Mouse (Mus musculus) neural tube, embryonic 11.5 days (tissue): ENCODE measurements around the gene Cggbp1. TPM values are rescaled to one million over a fixed set of nuclear protein-coding genes. Genes with fewer than 3 reads are reported as not detected.

Experiments
- ATAC-seq: fragments of 200-750 bp; cut with Nextera tagmentation; 2 replicates; pipeline ENCODE4 v1.8.0; 2017; ENCODE audit warnings: moderate number of reproducible peaks, mild to moderate bottlenecking, moderate TSS enrichment, moderate library complexity; ENCODE audit not compliant: insufficient read depth, low FRiP score, low TSS enrichment
- DNase-seq: peaks from one replicate; pipeline ENCODE4 v3.0.0-alpha.2; 2015; ENCODE audit warnings: low spot score
- H3K27ac ChIP-seq: fragments of 300-500 bp; sonication (generic); 2 replicates; pipeline ENCODE4 v1.5.1; 2014; ENCODE audit warnings: low read depth, mild to moderate bottlenecking, low read length
- H3K27me3 ChIP-seq: fragments of 300-500 bp; sonication (generic); 2 replicates; pipeline ENCODE4 v1.6.1; 2014; ENCODE audit warnings: mild to moderate bottlenecking, low read length, mixed read lengths; ENCODE audit not compliant: control insufficient read depth, insufficient read depth
- H3K36me3 ChIP-seq: fragments of 300-500 bp; sonication (generic); 2 replicates; pipeline ENCODE4 v1.6.1; 2014; ENCODE audit warnings: mild to moderate bottlenecking, low read length, moderate library complexity, mixed read lengths; ENCODE audit not compliant: control insufficient read depth, insufficient read depth
- H3K4me1 ChIP-seq: fragments of 300-500 bp; sonication (generic); 2 replicates; pipeline ENCODE4 v1.6.1; 2014; ENCODE audit warnings: low read length, mixed read lengths; ENCODE audit not compliant: control insufficient read depth, insufficient read depth
- H3K4me2 ChIP-seq: fragments of 300-500 bp; sonication (generic); 2 replicates; pipeline ENCODE4 v1.6.1; 2014; ENCODE audit warnings: low read depth, mild to moderate bottlenecking, moderate library complexity
- H3K4me3 ChIP-seq: fragments of 300-500 bp; sonication (generic); 2 replicates; pipeline ENCODE4 v1.5.1; 2014; ENCODE audit warnings: low read depth, low read length
- H3K9ac ChIP-seq: fragments of 300-500 bp; sonication (generic); 2 replicates; pipeline ENCODE4 v1.6.1; 2014; ENCODE audit warnings: mild to moderate bottlenecking, low read length
- H3K9me3 ChIP-seq: fragments of 300-500 bp; sonication (generic); 2 replicates; pipeline ENCODE4 v1.6.1; 2016; ENCODE audit warnings: low read length; ENCODE audit not compliant: control insufficient read depth
- WGBS: fragments of 180-500 bp; shearing (Covaris S2); extraction: QIAGEN DNeasy Blood & Tissue Kit; methylation state at CpG from one replicate; pipeline ENCODE4 v1.1.7; 2014; 5-methylcytosine and 5-hydroxymethylcytosine counted together
- polyA plus RNA-seq: library from polyadenylated mRNA; unstranded; fragments of >200 nt; fragmentation: Nextera tagmentation; extraction: Ambion mirVana; gene quantifications from 2 replicates; pipeline ENCODE4 v1.2.1, GENCODE M21; 2014

Gene Cggbp1
- polyA plus RNA-seq, 1 experiment from 2014 or later: 126 TPM

- H3K36me3 ChIP-seq: no peaks in the 10 kb centered on the region
- no peaks in the 10 kb centered on the region for H3K4me1 ChIP-seq
- ATAC-seq (no peak), DNase-seq (no peak)
- 83% methylated on average over 4 of the region's 4 CpGs for WGBS
- no peak overlapping the region for H3K4me3 ChIP-seq
- H3K9me3 ChIP-seq: no peaks in the 10 kb centered on the region
- no peak overlapping the region for H3K9ac ChIP-seq
- no peak overlapping the region for H3K4me2 ChIP-seq
- no peaks in the 10 kb centered on the region for H3K27me3 ChIP-seq
- no peak overlapping the region for H3K27ac ChIP-seq
Observed at GRCm38 (mm10) chr16:64876631-64877265, 25.0 kb downstream of the Cggbp1 start.

DNA sequence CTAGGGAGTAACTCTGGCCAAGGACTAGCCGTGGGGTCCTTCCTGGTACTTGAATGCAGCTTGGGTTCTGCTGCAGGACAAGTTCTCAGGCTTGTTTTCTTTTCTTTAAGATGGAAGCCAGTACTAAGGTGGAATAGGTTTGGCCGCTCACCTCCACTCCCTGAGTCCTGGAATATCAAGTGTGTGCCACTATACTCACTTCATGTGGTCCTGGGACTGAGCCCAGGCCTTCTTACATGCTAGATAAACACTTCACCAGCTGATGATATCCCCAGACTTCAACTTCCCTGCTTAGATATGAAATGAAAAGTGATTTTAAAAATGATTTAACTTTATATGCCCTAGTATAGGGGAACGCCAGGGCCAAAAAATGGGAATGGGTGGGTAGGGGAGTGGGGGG lies 25.5 kb downstream of the Cggbp1 start:
- H3K9ac ChIP-seq: no peak overlapping the region
- no peak overlapping the region for H3K27ac ChIP-seq
- DNase-seq (no peak), ATAC-seq (no peak)
- no peak overlapping the region for H3K4me2 ChIP-seq
- no peak overlapping the region for H3K4me3 ChIP-seq
- no peaks in the 10 kb centered on the region for H3K4me1 ChIP-seq
- H3K27me3 ChIP-seq: no peaks in the 10 kb centered on the region
- H3K9me3 ChIP-seq: no peaks in the 10 kb centered on the region
- 88% methylated on average over 3 of the region's 3 CpGs for WGBS
- no peaks in the 10 kb centered on the region for H3K36me3 ChIP-seq

DNA sequence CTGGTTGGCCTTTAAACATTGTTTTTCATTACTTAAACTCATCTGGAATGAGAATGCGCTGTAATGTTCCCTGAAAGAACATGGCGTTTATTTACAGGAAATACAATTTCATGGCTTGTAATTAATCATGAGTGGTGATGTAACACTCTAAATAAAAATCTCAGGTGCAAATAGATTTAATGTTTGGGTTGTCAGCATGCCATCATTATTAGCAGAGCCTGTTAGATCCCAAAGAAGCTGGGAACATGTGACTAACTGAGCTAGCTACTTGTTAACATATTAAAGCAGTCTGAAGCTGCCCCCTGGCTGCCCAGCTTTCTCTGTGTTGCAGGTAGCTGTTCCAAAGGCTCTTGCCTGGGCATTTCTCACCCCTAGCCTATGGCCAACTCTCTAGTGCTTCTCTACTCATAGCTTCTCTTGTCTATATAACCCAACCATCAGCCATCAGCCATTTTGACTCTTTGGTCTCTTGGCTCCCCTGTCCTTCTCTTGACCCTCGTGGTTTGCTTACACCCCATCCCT lies 26.9 kb downstream of the Cggbp1 start:
- WGBS: 82% methylated on average over 3 of the region's 3 CpGs
- no peak overlapping the region for H3K9ac ChIP-seq
- no peaks in the 10 kb centered on the region for H3K36me3 ChIP-seq
- DNase-seq (no peak), ATAC-seq (no peak)
- no peak overlapping the region for H3K4me2 ChIP-seq
- H3K27ac ChIP-seq: no peak overlapping the region
- no peaks in the 10 kb centered on the region for H3K27me3 ChIP-seq
- no peaks in the 10 kb centered on the region for H3K4me1 ChIP-seq
- H3K9me3 ChIP-seq: no peaks in the 10 kb centered on the region
- no peak overlapping the region for H3K4me3 ChIP-seq

- H3K36me3 ChIP-seq: no peaks in the 10 kb centered on the region
- no peaks in the 10 kb centered on the region for H3K9me3 ChIP-seq
- H3K27ac ChIP-seq: no peak overlapping the region
- no peaks in the 10 kb centered on the region; the same call in 1 of the 2 replicates for H3K4me1 ChIP-seq
- H3K4me3 ChIP-seq: no peak overlapping the region
- H3K27me3 ChIP-seq: no peaks in the 10 kb centered on the region
- ATAC-seq (no peak), DNase-seq (no peak)
- no peak overlapping the region for H3K4me2 ChIP-seq
- 83% methylated on average over 5 of the region's 5 CpGs for WGBS
- no peak overlapping the region for H3K9ac ChIP-seq
Observed at GRCm38 (mm10) chr16:64879735-64880134, 27.9 kb downstream of the Cggbp1 start.

DNA sequence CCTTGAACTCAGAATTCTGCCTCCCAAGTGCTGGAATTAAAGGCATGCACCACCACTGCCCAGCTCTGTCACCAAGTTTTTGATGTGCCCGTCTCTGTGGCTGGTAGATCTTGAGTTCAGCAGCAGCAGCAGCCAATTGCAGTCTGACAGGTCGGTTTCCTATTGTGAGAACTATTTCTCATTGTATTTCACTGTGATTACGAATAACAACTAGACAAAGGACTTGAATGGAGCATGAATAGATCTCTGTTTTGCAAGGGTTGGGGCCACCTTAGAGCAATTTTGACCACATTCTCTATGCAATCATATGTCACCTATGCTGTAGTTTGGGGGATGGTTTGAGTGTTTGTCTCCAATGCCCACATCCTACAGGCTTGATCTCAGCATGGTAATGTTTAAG lies 29.2 kb downstream of the Cggbp1 start:
- no peak overlapping the region for H3K27ac ChIP-seq
- H3K4me2 ChIP-seq: no peak overlapping the region
- WGBS: 74% methylated on average over 3 of the region's 3 CpGs
- no peaks in the 10 kb centered on the region for H3K9me3 ChIP-seq
- ATAC-seq (no peak), DNase-seq (no peak)
- H3K27me3 ChIP-seq: no peaks in the 10 kb centered on the region
- peaks cover 3% of the 10 kb centered on the region; the same call in 1 of the 2 replicates for H3K4me1 ChIP-seq
- H3K9ac ChIP-seq: no peak overlapping the region
- H3K36me3 ChIP-seq: no peaks in the 10 kb centered on the region
- no peak overlapping the region for H3K4me3 ChIP-seq

DNA sequence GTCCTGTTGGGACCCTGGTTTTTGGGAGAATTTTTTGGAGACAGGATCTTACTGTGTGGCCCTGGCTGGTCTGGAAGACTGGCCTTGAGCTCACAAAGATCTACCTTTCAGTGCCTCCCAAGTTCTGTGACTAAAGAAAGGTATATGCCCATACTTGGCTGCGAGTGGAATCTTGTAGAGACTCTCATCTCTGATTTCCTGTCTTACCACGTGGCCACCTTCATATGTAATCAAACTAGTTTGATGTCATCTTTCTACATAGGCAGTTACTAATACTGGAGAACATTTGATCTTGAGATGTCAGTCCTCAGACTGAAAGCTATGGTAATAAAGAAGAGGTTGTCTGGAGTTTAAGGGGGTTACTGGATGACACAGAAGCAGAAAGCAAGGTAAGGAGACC lies 29.6 kb downstream of the Cggbp1 start:
- Histone ChIP-seq H3K9ac (no peak overlapping the region), H3K4me1 (peaks cover 3% of the 10 kb centered on the region; the same call in 1 of the 2 replicates), H3K4me3 (no peak overlapping the region), H3K27me3 (no peaks in the 10 kb centered on the region), H3K9me3 (no peaks in the 10 kb centered on the region), H3K27ac (no peak overlapping the region), H3K4me2 (no peak overlapping the region), H3K36me3 (no peaks in the 10 kb centered on the region)
- ATAC-seq (no peak), DNase-seq (no peak)
- 85% methylated on average over 2 of the region's 2 CpGs for WGBS

DNA sequence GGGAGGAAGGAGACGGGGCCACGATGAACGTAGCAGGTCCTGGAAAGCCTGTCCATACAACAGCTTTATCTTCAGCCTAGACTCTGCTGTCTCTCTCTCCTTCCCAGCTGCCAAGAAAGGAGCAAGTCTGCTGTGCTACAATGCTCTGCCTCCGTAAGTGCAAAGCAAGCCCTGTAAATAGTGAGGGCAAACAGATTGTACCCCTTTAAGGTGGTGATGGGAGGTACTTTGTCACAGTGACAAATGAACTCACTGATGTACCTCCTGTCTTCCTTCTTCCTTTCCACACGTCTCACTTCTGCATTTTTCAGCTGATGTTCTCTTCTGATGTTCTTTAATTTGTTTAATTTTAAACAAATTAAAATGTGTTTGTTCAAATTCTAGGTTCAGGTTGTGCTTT lies 32.1 kb downstream of the Cggbp1 start:
- no peak overlapping the region for H3K27ac ChIP-seq
- H3K9ac ChIP-seq: no peak overlapping the region
- no peaks in the 10 kb centered on the region for H3K36me3 ChIP-seq
- H3K4me2 ChIP-seq: no peak overlapping the region
- ATAC-seq: no peak
- peaks cover 3% of the 10 kb centered on the region; the same call in 1 of the 2 replicates for H3K4me1 ChIP-seq
- DNase-seq: no peak
- WGBS: 61% methylated on average over 5 of the region's 5 CpGs
- H3K27me3 ChIP-seq: no peaks in the 10 kb centered on the region
- H3K9me3 ChIP-seq: no peaks in the 10 kb centered on the region
- no peak overlapping the region for H3K4me3 ChIP-seq

GRCm38 (mm10) chr16:64884420-64884838 lies 32.6 kb downstream of the Cggbp1 start:
- no peak overlapping the region for H3K4me2 ChIP-seq
- H3K9ac ChIP-seq: no peak overlapping the region
- H3K36me3 ChIP-seq: no peaks in the 10 kb centered on the region
- no peak for DNase-seq
- peaks cover 3% of the 10 kb centered on the region; the same call in 1 of the 2 replicates for H3K4me1 ChIP-seq
- H3K27me3 ChIP-seq: no peaks in the 10 kb centered on the region
- H3K27ac ChIP-seq: no peak overlapping the region
- whole genome bisulfite sequencing: 34% methylated on average over 3 of the region's 3 CpGs
- H3K4me3 ChIP-seq: no peak overlapping the region
- no peak for ATAC-seq
- H3K9me3 ChIP-seq: no peaks in the 10 kb centered on the region

- Histone ChIP-seq H3K4me3 (no peak overlapping the region), H3K27ac (no peak overlapping the region), H3K9me3 (no peaks in the 10 kb centered on the region), H3K36me3 (no peaks in the 10 kb centered on the region), H3K4me1 (peaks cover 3% of the 10 kb centered on the region; the same call in 1 of the 2 replicates), H3K9ac (no peak overlapping the region), H3K27me3 (no peaks in the 10 kb centered on the region), H3K4me2 (no peak overlapping the region)
- no peak for ATAC-seq
- 25% methylated on average over 3 of the region's 3 CpGs for WGBS
- no peak for DNase-seq
Observed at GRCm38 (mm10) chr16:64885142-64885541, 33.3 kb downstream of the Cggbp1 start.
